Mouse (Mus musculus): ENCODE measurements at regions not wholly inside any gene's neighbourhood (a gene's known extent, or its start where the extent isn't known, plus 50 kb on each side); places are given as distances from the start of the nearest gene placed in this dataset.

GRCm38 (mm10) chr3:100360019-100360418 lies 129.1 kb downstream of the Tent5c start:
- no peak overlapping the region for H3K4me3 ChIP-seq
- H3K9ac ChIP-seq = no peak overlapping the region
- WGBS = 91% methylated on average over 3 of the region's 3 CpGs
- H3K36me3 ChIP-seq = no peaks in the 10 kb centered on the region
- H3K4me2 ChIP-seq = no peak overlapping the region
- H3K27me3 ChIP-seq = no peaks in the 10 kb centered on the region
- H3K9me3 ChIP-seq = no peaks in the 10 kb centered on the region
- no peak for ATAC-seq (ENCODE audit: low FRiP score, low read depth)
- H3K27ac ChIP-seq (replicated peaks) = no peak overlapping the region
- H3K4me1 ChIP-seq (replicated peaks) = no peaks in the 10 kb centered on the region

GRCm38 (mm10) chr3:100359036-100359435 lies 130.1 kb downstream of the Tent5c start:
- Histone ChIP-seq H3K4me3 (peak overlapping the region; percentile 22), H3K4me2 (peak overlapping the region; percentile 52), H3K4me1 (replicated peaks) (no peaks in the 10 kb centered on the region), H3K9ac (0 out of 2 replicates have a peak overlapping the region, but pooled peaks have one; percentile 27), H3K9me3 (no peaks in the 10 kb centered on the region), H3K36me3 (no peaks in the 10 kb centered on the region), H3K27ac (replicated peaks) (no peak overlapping the region), H3K27me3 (no peaks in the 10 kb centered on the region)
- 26% methylated on average over 8 of the region's 8 CpGs for WGBS
- peak; percentile 91 for ATAC-seq (ENCODE audit: low FRiP score, low read depth)

- Histone ChIP-seq H3K27ac (replicated peaks) (no peak overlapping the region), H3K36me3 (no peaks in the 10 kb centered on the region), H3K9me3 (no peaks in the 10 kb centered on the region), H3K4me2 (no peak overlapping the region), H3K9ac (no peak overlapping the region), H3K27me3 (no peaks in the 10 kb centered on the region), H3K4me3 (no peak overlapping the region), H3K4me1 (replicated peaks) (no peaks in the 10 kb centered on the region)
- ATAC-seq (ENCODE audit: low FRiP score, low read depth) = no peak
- WGBS = 95% methylated on average over 2 of the region's 2 CpGs
Measured at GRCm38 (mm10) chr3:100333478-100333877, 155.6 kb downstream of the Tent5c start.

GRCm38 (mm10) chr3:100318357-100318756 lies 156.2 kb upstream of the Wdr3 start:
- H3K27ac ChIP-seq (replicated peaks) = no peak overlapping the region
- H3K9ac ChIP-seq = no peak overlapping the region
- no peaks in the 10 kb centered on the region for H3K36me3 ChIP-seq
- H3K4me3 ChIP-seq = no peak overlapping the region
- no peaks in the 10 kb centered on the region for H3K9me3 ChIP-seq
- no peak overlapping the region for H3K4me2 ChIP-seq
- no peaks in the 10 kb centered on the region for H3K27me3 ChIP-seq
- no peak for ATAC-seq (ENCODE audit: low FRiP score, low read depth)
- H3K4me1 ChIP-seq (replicated peaks) = no peaks in the 10 kb centered on the region

GRCm38 (mm10) chr3:100287818-100288217 lies 125.6 kb upstream of the Wdr3 start:
- WGBS = 89% methylated on average over 1 of the region's 1 CpGs
- H3K27ac ChIP-seq (replicated peaks) = no peak overlapping the region
- H3K36me3 ChIP-seq = no peaks in the 10 kb centered on the region
- H3K4me2 ChIP-seq = no peak overlapping the region
- ATAC-seq (ENCODE audit: low FRiP score, low read depth) = no peak
- no peaks in the 10 kb centered on the region for H3K4me1 ChIP-seq (replicated peaks)
- no peak overlapping the region for H3K4me3 ChIP-seq
- H3K27me3 ChIP-seq = no peaks in the 10 kb centered on the region
- H3K9ac ChIP-seq = no peak overlapping the region
- H3K9me3 ChIP-seq = no peaks in the 10 kb centered on the region

- no peak overlapping the region for H3K27ac ChIP-seq (replicated peaks)
- no peak overlapping the region for H3K4me2 ChIP-seq
- H3K4me1 ChIP-seq (replicated peaks) = no peaks in the 10 kb centered on the region
- H3K9me3 ChIP-seq = no peaks in the 10 kb centered on the region
- no peak overlapping the region for H3K4me3 ChIP-seq
- no peak overlapping the region for H3K9ac ChIP-seq
- ATAC-seq (ENCODE audit: low FRiP score, low read depth) = no peak
- H3K27me3 ChIP-seq = no peaks in the 10 kb centered on the region
- no peaks in the 10 kb centered on the region for H3K36me3 ChIP-seq
Measured at GRCm38 (mm10) chr3:100266976-100267375, 104.8 kb upstream of the Wdr3 start.

- 68% methylated on average over 5 of the region's 5 CpGs for whole genome bisulfite sequencing
- no peak overlapping the region for H3K27ac ChIP-seq (replicated peaks)
- ATAC-seq (ENCODE audit: low FRiP score, low read depth) = no peak
- no peak overlapping the region for H3K4me3 ChIP-seq
- H3K4me1 ChIP-seq (replicated peaks) = no peaks in the 10 kb centered on the region
- no peak overlapping the region for H3K4me2 ChIP-seq
- H3K36me3 ChIP-seq = no peaks in the 10 kb centered on the region
- H3K9me3 ChIP-seq = no peaks in the 10 kb centered on the region
- no peaks in the 10 kb centered on the region for H3K27me3 ChIP-seq
- no peak overlapping the region for H3K9ac ChIP-seq
Measured at GRCm38 (mm10) chr3:100264991-100265390, 102.8 kb upstream of the Wdr3 start.

Measured in hindbrain, embryonic 15.5 days (tissue).